Mouse (Mus musculus): ENCODE data around the gene Irgc1.
A peak's percentile ranks its signal among the peaks of the same experiment; 100 is the strongest.

Irgc1 gene

DNA sequence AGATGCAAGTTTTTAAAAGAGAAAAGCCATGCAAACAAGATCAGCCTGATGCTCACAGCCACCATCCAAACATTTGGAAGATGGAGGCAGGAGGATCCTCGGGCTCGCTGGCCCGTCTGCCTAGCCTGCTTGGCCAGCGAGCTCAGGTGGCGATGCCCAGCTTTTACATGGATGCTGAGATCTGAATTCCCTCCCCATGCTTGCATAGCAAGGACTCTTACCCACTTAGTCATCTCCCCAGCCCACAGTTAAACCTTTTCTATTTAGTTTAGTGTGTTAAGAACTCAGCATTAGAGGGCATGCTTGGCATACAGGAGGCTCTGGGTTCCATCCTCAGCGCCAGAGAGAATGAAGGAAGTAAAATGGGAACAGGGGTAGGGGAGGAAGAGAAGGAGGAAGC, 12.9 kb downstream of the Irgc1 start:
- no peak for ATAC-seq (ENCODE audit: insufficient number of reproducible peaks, low FRiP score, low TSS enrichment)

DNA sequence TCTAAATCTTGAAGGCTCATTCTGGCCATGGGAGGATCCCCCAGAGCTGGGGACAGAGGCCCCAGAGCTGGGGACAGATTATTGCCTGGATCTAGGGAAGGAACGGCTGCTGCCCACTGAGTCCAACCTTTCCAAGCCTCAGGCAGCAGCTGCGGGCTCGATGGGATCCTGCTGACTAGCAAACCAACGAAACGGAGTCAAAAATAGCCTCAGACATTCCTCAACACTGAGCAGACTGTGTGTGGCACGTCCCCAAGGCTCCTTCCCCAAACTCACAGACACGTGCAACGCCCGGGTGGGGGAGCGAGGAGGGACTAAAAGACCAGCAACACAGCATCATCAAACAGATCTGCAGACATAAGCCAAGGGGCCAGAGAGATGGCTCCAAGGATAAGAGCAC, 14.1 kb downstream of the Irgc1 start:
- 0 out of 2 replicates have a peak, but pooled peaks have one; percentile 10 for ATAC-seq (ENCODE audit: insufficient number of reproducible peaks, low FRiP score, low TSS enrichment)

DNA sequence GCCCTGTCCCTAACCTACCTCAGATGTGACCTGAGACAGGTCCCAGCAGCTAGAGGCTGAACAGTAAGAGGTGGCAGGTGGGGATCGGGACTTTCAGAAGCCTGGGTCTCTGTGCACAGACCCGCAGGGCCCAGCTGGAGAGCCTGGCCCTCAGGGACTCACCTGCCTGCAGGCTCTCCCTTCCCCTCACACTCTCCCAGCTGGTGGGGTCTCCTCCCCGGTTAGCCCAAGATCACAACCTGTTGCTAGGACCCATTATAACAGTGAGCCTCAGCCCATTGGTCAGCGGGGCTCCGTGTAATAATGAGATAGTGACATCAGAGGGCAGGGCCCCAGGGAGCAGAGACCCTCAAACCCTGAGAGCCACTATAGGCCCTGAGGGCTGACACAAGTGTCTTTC, 16.8 kb downstream of the Irgc1 start:
- ATAC-seq (ENCODE audit: insufficient number of reproducible peaks, low FRiP score, low TSS enrichment) = no peak

DNA sequence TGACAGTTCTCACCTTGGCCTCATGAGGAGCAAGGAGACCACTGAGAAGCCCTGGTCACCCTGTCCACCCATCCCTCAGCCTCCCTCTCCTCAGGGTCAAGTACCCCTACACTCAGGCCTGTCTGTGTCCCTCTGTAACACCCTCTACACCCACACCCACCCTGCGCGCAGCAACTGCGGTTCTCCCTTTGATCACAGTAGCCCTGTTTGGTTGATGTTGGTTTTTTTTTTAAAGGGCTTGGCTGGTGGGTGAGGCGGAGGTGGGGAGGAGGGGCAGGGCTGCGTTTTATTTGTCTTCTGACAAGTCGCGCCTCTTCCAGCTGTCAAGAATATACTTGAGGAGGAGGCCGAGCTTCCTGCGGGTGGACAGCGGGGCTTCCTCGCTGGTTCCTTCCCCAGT, 20.4 kb downstream of the Irgc1 start:
- ATAC-seq (ENCODE audit: insufficient number of reproducible peaks, low FRiP score, low TSS enrichment) = no peak

DNA sequence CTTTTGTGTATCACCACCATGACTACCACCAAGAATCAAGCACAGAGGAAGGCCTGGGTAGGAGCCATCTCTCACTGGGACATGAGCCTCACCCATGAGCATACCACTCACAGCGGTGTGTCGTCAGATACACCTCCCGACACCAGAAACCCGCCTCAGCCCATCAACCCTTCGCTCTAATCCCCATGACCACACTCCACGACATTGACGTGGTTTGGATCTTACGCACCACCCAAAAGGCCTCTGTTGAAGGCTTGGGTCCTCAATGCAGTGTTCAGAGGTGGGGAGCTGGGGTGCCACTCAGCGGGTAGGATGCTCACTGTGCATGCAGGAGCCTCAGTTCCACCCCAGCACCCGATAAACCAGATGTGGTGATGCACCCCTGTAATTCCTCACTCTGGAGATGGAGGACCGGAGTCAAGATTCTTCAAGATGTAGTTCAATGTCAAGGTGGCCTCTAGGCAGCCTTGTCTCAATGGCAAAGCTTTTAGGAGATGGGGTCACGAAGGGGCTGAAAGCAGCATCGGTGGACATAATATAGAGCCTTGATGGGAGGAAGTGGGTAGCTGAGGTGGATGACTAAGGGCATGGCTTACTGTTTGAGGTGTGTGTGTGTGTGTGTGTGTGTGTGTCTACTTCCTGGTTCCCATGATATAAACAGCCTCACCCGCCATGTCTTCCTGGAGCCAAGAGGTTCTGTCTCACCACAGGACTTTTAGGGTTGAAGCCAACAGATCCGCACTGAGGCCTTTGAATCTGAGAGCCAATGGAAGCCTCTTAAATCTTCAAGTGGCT, 21.3 kb downstream of the Irgc1 start:
- ATAC-seq (ENCODE audit: insufficient number of reproducible peaks, low FRiP score, low TSS enrichment) = no peak

DNA sequence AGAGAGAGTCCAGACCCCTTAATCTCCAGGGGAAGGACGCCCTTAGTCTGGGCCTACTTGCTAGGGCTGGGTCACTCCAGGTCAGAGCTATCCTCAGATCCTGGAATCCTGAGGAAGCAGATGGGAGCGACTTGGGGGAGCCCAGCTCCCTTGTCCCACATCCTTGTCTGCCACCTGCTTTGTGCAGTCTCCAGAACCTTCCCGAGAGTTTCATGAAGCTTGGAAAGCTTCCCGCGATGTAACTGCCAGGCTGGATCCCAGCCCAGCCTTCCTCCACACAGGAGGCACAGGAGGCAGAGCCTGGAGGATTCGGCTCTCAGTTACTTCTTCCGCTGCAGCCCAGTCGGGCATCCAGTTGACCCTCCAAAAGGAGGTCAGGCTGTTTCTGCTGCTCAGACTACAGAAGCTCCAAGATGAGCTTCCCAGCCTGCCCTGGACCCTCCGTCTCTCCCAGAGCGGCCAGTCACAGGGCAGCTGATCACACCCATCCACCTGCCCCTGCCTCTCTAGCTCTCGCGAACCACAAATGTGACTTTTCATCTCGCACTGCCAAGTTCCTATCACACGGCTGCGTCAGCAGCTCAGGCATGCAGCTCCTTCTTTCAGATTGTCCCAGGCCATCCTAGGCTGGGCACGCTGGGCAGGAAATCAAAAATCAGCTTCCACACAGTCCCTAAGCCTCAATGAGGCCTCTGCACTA, 22.5 kb downstream of the Irgc1 start:
- ATAC-seq (ENCODE audit: insufficient number of reproducible peaks, low FRiP score, low TSS enrichment) = peak; percentile 85

DNA sequence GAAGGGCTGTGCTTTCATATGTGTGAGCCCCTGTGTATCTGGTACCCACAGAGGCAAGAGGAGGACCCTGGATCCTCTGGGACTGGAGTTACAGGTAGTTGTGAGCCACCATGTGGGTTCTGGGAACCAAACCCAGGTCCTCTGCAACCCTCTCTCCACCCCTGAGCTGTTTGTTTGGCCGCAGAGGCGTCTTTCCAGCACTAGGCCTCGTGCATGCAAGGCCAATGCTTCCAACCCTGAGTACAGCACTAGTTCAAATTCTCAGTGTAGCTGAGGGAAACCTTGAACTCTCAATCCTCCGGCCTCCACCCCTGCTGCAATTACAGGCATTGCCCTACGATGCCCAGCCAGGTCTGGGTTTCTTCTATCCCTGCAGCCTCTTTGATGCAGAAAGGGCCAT, 23.4 kb downstream of the Irgc1 start:
- ATAC-seq (ENCODE audit: insufficient number of reproducible peaks, low FRiP score, low TSS enrichment) = no peak

DNA sequence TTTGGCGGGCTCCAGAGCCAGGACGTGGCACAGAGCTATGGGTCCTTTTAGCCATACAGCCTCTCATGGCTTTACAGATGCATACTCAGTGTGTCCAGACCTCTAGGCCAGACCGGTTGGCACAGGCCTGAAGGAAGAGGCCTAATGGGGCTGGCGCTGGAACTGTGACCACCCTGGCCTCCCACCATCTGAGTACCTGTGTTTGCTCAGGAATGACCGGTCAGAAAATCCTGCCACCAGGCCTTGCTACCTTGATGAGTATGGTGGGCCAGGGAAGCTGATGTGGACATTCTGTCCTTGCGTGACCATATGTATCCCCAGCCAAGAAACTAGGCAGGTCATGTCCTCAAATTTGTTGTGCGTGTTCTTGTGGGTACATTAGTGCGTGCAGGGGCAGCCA, 24.9 kb downstream of the Irgc1 start:
- ATAC-seq (ENCODE audit: insufficient number of reproducible peaks, low FRiP score, low TSS enrichment) = no peak

DNA sequence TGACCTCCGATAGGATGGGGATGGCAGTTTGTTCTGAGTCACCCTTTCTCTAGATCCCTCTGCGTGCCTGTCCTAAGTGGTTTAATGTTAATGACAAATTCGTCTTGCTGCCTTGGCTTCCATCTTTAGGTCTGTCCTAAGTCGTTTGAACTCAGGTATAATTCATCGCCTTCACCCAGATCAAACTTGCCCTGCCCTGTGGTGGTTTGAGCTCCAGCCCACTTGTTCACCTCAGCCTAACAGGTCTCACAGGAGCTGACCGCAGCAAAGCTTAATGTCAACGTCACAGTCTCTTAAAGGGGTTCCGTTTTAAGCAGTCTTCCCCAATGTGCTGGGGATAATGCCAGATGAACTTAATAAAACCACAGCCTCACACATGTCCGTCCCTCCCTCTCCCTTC, 26.2 kb downstream of the Irgc1 start:
- no peak for ATAC-seq (ENCODE audit: insufficient number of reproducible peaks, low FRiP score, low TSS enrichment)

DNA sequence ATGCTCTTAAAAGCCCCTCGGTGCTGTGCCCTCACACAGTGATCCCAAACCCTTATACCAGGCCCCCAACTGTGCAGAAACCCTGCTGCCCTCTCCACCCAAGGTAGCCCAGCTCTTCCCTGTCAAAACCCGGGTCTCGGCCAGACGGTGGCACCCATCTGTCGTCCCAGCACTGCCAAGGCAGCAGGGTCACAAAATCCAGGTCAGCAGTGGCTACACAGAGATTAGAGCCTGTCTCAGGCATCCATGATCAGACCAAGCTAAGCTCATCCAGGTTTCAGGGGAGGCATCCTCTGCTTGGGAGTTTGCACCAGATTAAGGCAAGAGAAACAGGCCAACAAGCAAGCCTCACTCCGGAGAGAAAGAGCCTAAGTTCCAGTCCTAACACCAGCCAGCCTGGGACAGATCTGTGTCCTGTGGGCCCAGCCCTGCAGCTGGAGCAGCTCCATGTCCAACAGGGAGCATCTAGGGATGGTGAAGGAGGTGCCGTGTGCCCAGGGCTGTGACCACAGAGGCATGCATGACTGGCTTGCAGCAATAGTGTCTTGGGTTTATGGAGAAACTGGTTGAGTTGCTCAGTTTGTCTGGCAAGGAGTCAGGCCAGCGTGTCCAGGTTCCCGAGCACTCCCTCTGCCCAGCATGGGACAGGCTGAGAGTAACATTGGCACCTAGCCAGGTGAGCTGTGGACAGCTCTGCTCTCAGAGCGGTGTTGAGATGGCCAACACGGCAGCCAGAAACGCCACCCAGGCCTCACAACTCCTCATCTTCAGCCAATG, 28.0 kb downstream of the Irgc1 start:
- peak; percentile 53; the same call in 1 of the 2 replicates for ATAC-seq (ENCODE audit: insufficient number of reproducible peaks, low FRiP score, low TSS enrichment)

DNA sequence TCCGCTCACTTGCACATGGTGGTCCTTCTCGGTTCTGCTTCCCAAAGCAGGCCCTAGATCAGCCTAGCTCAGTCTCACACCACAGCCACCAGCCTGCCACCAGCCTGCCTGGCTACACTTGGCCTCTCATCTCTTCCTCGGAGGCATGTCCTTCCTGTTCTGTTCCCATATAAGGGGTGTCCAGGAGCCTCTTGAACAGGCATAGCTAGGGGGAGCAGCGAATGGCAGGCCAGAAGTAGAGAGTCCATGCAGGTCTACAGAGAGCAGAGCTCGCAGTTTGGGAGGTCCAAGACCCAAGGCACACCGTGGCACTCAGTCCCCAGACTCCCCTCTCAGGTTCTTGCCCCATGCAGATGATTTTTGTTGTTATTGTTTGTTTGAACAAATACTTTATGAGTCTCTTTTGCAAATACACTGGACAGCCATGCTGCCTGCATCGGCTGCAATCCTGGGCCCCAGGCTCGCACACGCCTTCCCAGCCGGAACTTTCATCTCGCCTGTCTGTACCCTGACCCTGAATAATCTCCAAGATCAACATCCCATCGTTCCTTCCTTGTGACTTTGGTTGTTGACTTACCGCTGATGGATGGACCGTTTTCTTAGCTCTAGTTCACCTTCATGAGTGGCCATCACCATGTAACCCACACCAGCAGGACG, 28.9 kb downstream of the Irgc1 start:
- no peak for ATAC-seq (ENCODE audit: insufficient number of reproducible peaks, low FRiP score, low TSS enrichment)

DNA sequence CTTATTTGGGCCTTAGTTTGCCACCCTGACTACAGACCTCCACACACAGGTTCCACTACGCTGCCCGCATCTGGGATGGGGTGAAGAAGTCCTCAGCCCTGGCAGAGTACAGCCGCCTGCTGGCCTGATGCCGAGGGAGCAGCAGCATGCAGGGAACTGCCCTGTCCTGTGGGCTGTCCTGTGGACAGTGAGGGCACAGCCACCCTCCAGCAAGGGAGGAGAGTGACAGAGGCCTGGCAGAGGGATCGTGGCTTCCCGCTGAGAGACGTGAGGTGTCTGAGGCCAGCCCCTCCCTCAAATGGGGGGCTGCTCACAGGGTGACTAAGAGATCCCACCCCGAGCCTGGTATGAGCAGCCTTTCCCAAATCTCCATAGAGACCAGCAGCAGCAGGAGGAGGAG, 29.8 kb downstream of the Irgc1 start:
- ATAC-seq (ENCODE audit: insufficient number of reproducible peaks, low FRiP score, low TSS enrichment) = no peak

DNA sequence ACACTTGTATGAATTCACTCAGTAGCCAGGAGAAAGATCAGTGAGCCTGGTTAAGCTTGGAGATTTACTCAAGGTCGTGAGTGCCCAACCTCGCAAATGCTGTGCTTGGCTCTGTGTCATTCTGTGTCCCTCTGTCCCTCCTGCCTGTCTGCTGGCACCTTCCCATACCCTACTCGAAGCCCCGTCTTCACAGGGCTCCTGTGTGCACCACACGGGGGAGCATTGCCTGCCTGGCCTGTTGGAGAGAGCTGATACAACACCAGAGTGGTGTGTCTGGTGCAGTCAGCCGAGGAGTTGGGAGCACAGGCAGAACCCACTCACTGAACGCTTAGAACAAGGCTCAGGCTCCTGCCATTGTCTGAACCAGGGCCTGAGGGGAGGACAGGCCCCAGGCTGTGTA, 30.4 kb downstream of the Irgc1 start:
- ATAC-seq (ENCODE audit: insufficient number of reproducible peaks, low FRiP score, low TSS enrichment) = no peak

DNA sequence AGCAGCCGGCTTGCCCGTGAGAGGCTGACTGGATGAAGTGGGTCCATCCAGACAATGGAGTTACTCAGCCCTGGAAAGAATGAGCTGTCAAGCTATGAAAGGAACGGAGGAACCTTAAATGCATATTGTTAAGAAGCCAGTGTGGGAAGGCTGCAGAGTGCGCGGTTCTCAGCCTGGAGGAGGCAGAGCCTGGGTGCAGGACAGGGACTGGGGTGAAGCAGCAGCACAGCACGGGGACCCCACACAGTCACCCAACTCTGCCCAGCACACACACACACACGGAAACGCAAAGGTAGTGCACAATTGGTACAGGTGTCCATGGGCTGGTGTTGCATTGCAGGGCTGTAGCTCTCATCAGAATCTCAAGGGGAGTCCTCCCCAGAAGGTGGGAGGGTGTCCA, 32.5 kb downstream of the Irgc1 start:
- no peak for ATAC-seq (ENCODE audit: insufficient number of reproducible peaks, low FRiP score, low TSS enrichment)

DNA sequence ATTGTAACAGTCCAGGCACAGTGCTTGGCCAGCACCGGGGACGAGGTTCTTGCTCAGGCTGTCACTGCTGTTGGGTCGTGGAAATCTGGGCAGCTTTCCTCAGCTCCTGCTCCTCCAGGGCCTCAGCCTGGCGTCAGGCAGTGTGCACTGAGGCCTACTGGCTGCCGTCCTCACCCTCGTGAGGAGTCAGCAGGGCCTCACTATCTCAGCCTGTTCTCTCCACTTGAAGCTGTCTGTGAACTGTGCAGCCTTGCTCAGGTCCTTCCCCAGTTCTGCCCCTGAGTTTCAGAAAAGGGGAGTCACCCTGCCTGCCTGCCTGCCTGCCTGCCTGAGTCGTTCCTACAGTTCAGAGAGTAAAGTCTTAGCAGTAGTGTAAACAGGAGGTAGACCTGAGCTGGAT, 36.8 kb downstream of the Irgc1 start:
- no peak for ATAC-seq (ENCODE audit: insufficient number of reproducible peaks, low FRiP score, low TSS enrichment)

DNA sequence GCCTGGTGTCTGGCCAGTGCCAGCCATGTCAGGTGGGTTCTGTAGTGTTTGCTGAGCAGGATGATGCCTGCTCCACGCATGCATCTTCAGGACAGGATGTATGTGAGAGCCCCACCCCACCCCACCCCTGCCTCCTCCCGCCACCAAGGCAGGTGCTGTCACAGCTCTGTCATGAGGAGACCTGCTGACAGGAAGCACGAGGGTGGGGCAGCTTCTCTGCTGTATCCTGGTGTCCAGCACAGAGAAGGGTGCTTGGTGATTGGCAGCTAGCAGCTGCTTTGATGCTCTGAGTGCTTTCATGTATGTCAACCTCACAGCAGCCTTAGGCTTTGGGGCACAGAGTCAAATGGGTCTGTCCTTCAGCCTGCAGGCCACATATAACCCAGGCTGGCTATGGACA, 38.5 kb downstream of the Irgc1 start:
- no peak for ATAC-seq (ENCODE audit: insufficient number of reproducible peaks, low FRiP score, low TSS enrichment)

DNA sequence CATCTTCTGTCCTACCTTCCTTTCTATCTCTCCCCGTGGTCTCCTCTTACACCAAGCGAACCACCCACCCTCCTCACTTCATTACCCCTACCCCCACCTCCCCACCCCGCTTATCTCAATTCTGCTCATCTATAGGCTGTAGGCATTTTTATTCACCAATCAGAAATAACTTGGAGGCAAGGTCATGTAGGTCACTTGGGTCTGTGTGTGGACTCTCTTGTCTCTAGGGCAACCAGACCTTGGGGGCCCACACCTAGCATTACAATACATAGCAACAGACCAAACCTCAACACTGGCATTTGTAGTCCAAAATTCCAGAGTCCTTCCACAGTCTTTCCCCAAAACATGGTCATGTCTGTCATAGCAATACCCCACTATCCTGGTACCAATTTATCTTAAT, 41.3 kb downstream of the Irgc1 start:
- ATAC-seq (ENCODE audit: insufficient number of reproducible peaks, low FRiP score, low TSS enrichment) = no peak

DNA sequence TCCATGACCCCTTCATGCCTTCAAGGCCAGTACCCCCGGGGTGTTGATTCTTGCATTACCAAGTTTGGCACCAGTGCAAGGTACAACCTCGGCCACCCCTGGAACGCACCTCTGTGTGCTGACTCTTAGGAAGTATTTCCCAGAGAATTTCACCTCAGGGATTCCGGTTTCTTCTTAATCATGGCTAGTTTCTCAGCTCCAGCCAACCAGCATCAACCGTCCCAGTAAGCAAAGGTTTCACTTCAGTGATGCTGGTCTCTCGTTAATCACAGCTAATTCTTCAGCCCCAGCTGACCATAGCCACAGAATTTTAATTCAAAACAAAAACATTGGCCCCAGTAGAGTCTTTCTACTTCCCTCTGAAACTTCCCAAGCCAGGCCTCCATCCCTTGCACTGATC, 42.0 kb downstream of the Irgc1 start:
- no peak for ATAC-seq (ENCODE audit: insufficient number of reproducible peaks, low FRiP score, low TSS enrichment)

DNA sequence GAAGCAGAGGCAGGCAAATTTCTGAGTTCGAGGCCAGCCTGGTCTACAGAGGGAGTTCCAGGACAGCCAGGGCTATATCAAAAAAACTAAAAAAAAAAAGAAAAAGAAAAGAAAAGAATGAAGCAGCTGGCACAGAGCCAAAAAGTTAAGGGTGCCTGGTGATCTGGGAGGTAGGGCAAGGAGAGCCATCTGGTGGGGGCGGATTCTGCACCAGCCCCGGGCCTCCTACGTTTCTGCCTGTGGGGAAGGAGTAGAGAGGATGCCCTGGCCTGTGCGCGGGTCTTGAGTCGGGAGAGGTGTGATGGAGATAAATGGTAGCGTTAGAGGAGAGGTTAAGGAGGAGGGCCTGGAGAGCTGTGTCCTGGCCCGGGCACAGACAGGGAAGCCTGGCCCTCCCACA, 43.9 kb downstream of the Irgc1 start:
- ATAC-seq (ENCODE audit: insufficient number of reproducible peaks, low FRiP score, low TSS enrichment) = no peak

DNA sequence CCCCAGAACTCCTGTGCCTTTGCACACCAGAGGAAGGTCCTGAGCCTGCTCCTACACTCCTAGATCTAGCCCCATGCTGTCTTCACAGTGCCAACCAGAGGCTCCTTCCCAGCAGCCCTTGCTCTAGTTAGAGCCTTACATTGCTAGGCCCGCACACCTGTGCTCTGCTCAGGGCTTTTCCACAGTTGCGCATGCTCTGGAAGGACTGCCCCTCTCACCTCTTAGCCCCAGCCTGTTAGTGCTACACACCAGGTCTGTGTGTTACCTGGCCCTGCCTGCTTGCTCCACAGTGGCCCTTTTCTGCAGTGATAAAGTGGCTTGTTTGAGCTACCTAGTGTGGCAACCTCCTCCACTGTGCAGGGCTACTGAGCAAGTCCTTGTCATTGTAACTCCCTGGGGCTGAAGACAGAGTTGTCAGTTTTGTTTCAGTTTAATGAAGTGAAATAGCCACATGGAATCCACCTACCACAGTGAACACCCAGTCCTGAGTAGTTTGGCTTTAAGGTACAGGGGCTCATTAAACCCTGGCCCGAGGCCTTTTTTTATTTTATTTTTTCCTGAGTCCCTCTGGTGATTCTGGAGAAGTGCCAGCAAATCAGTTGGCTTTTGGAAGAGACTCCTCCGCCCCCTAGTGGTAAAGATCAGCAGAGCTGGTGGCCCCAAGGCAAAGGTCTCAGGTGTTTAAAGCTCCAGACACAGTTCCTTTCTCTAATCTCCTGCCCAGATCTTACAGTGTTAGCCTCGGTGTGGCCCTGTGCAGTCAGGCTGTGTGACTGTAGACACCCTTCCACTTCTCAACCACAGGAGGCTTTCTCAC, 45.4 kb downstream of the Irgc1 start:
- ATAC-seq (ENCODE audit: insufficient number of reproducible peaks, low FRiP score, low TSS enrichment) = peak; percentile 46; the same call in 1 of the 2 replicates
